Mouse (Mus musculus): ENCODE data around the gene Cln5. TPM values are rescaled to one million over a fixed set of nuclear protein-coding genes. Genes with fewer than 3 reads are reported as not detected.

Gene Cln5
- 15.7 TPM for polyA plus RNA-seq (2012; fragmentation: generic; extraction: Trizol)
- long read RNA-seq, experiment 1, transcript Cln5-201 (4 exons, 2,445 nt): major isoform, 45 of 51 reads
- long read RNA-seq, experiment 1, partial matches to known transcripts: 3 of 51 reads
- long read RNA-seq, experiment 1, other reads (novel, unspliced or antisense): 3 of 51 reads
- long read RNA-seq, experiment 2, transcript Cln5-201 (4 exons, 2,445 nt): major isoform, 193 of 204 reads
- long read RNA-seq, experiment 2, partial matches to known transcripts: 0 of 204 reads
- long read RNA-seq, experiment 2, other reads (novel, unspliced or antisense): 11 of 204 reads

DNA sequence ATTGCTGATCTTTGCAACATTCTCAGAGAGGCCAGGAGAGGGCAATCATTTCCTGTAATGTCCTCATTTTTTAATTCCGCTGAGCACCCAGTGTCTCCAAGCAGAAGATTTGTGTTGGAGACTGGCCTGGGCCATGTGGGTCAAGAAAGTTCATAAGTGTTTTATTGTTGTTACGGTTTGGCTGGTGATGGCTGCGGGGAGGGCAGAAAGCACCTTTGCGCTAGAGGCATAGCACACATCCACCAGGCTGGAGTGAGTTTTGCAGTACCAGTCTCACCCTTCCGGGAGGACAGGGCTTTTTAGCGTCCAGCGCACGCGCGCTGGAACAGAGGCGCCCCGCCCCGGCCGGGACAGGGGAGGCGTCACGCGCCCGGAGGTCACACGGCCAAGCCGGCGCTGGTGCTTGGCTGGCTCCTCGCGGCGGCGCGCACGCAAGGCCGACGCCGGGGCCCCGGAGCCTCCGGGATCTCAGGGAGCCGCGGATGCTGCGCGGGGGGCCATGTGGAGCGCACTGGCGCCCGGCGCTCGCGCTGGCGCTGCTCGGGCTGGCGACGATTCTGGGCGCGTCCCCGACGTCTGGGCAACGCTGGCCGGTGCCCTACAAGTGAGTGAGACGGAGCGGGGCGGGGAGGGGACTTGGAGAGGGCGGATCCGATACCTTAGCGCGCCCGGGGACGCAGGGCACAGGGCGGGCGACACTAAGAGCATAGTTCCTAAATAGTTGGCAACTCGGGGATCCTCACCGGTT lies at the start of gene Cln5:
Gene Cln5, plus strand, starts transcription at position 353 of the 748 bp plus-strand sequence.
- TF ChIP-seq CEBPB (IDR thresholded peaks at IDR 0.05; ENCODE audit: low read depth) (no peak), USF1 (IDR thresholded peaks at IDR 0.05; ENCODE audit: low read depth) (peak; percentile 61)
- Histone ChIP-seq H3K4me3 (ENCODE audit: insufficient read depth, poor library complexity, severe bottlenecking) (peak within 1 kb of the TSS; percentile 48), H3K27me3 (ENCODE audit: control insufficient read depth, insufficient read depth, insufficient read length) (no peaks in the 10 kb centered on the region), H3K79me3 (ENCODE audit: low read depth) (no peaks in the 10 kb centered on the region), H3K79me2 (ENCODE audit: control insufficient read depth, insufficient read depth) (peaks cover 5% of the 10 kb centered on the region), H3ac (ENCODE audit: control insufficient read depth, insufficient read length, low read depth) (peak within 1 kb of the TSS; percentile 59), H3K36me3 (ENCODE audit: control insufficient read depth, insufficient read depth) (peaks cover 19% of the 10 kb centered on the region)

DNA sequence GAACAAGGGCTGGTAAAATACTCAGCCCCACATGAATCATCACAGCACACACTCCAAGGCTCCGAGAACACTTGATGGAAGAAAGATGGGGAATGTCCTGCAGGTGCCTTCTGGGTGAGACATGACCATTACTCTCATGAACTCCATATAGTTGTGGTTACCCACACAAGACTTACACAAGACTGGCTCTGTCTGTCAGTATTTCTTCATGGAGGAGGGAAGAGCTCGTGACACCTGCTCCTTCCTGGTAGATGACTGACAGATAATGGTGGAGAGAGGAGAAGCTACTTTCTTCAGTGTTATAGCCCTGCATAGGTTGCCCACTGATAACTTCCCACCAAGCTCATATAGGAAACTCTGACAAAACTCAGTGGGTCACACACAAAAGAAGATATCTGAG lies 40.8 kb upstream of the Cln5 start:
- Histone ChIP-seq H3K27me3 (ENCODE audit: control insufficient read depth, insufficient read depth, insufficient read length) (no peaks in the 10 kb centered on the region), H3K36me3 (ENCODE audit: control insufficient read depth, insufficient read depth) (no peaks in the 10 kb centered on the region), H3K79me2 (ENCODE audit: control insufficient read depth, insufficient read depth) (no peaks in the 10 kb centered on the region), H3K79me3 (ENCODE audit: low read depth) (no peaks in the 10 kb centered on the region), H3ac (ENCODE audit: control insufficient read depth, insufficient read length, low read depth) (no peak overlapping the region), H3K4me3 (ENCODE audit: insufficient read depth, poor library complexity, severe bottlenecking) (no peak overlapping the region)
- no peak for TF ChIP-seq MAX (IDR thresholded peaks at IDR 0.05)
- no peak for TF ChIP-seq USF1 (IDR thresholded peaks at IDR 0.05; ENCODE audit: low read depth)
- no peak for TF ChIP-seq CEBPB (IDR thresholded peaks at IDR 0.05; ENCODE audit: low read depth)
- TF ChIP-seq FOSL1 (IDR thresholded peaks at IDR 0.05; ENCODE audit: insufficient read depth, low read length, poor library complexity, severe bottlenecking): no peak
- no peak for TF ChIP-seq MYOD1 (IDR thresholded peaks at IDR 0.05; ENCODE audit: control insufficient read depth, insufficient read length, low read depth)
- TF ChIP-seq CTCF (IDR thresholded peaks at IDR 0.05; ENCODE audit: control insufficient read depth, insufficient read depth, insufficient read length): no peak
- no peak for TF ChIP-seq MYOG (IDR thresholded peaks at IDR 0.05; ENCODE audit: control insufficient read depth, extremely low read depth, insufficient read length)

DNA sequence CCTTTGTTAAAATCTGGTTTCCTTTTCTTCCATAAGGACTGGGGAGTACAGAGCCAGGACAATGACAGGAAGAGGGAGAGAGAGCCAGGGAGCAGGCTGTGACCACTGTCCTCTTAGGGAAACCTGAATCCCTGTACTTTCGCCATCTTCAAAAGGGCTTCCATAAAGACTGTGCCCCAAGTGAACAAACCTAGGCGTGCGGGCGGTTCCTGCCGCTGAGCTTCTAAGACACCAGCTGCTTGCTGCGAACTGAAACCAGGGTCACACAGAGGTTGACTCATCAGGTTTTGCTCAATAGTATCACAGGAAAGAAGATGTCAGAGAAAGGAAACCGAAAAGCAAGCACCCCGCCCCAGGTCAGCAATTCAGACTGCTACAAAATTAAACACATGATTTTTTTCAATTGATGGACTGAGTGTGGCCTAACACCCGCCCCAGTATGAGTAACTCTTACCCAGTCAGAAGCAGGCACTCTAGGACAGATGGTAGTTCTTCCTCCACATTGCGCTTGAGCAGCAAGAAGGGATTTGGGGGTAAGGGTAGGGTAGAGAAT lies 36.7 kb upstream of the Cln5 start:
- TF ChIP-seq USF1 (IDR thresholded peaks at IDR 0.05; ENCODE audit: low read depth): no peak
- TF ChIP-seq MYOG (IDR thresholded peaks at IDR 0.05; ENCODE audit: control insufficient read depth, extremely low read depth, insufficient read length): no peak
- no peak for TF ChIP-seq FOSL1 (IDR thresholded peaks at IDR 0.05; ENCODE audit: insufficient read depth, low read length, poor library complexity, severe bottlenecking)
- no peak for TF ChIP-seq MAX (IDR thresholded peaks at IDR 0.05)
- no peak for TF ChIP-seq MYOD1 (IDR thresholded peaks at IDR 0.05; ENCODE audit: control insufficient read depth, insufficient read length, low read depth)
- no peak overlapping the region for H3ac ChIP-seq (ENCODE audit: control insufficient read depth, insufficient read length, low read depth)
- H3K4me3 ChIP-seq (ENCODE audit: insufficient read depth, poor library complexity, severe bottlenecking): no peak overlapping the region
- no peaks in the 10 kb centered on the region for H3K79me2 ChIP-seq (ENCODE audit: control insufficient read depth, insufficient read depth)
- no peaks in the 10 kb centered on the region for H3K27me3 ChIP-seq (ENCODE audit: control insufficient read depth, insufficient read depth, insufficient read length)
- no peaks in the 10 kb centered on the region for H3K36me3 ChIP-seq (ENCODE audit: control insufficient read depth, insufficient read depth)
- no peaks in the 10 kb centered on the region for H3K79me3 ChIP-seq (ENCODE audit: low read depth)

DNA sequence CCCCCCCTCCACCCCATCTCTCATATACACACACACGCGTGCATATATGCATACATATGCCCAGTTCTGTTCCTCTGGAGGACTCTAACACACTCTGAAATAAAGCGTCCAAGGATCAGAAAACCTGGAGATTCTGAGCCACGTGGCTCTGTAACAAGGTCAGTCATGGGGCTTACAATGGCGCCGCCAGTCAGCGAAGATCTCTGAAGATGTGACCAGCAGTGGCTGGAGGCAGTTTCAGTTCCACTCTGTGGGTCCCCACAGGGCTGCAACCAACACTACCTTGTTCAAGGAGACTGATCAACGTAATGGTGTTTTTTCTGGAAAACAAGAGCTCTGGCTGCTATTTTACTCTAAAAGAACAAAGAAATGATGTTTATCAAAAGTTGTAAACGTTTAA lies 35.9 kb upstream of the Cln5 start:
- H3ac ChIP-seq (ENCODE audit: control insufficient read depth, insufficient read length, low read depth): no peak overlapping the region
- no peak overlapping the region for H3K4me3 ChIP-seq (ENCODE audit: insufficient read depth, poor library complexity, severe bottlenecking)
- H3K27me3 ChIP-seq (ENCODE audit: control insufficient read depth, insufficient read depth, insufficient read length): no peaks in the 10 kb centered on the region
- H3K36me3 ChIP-seq (ENCODE audit: control insufficient read depth, insufficient read depth): no peaks in the 10 kb centered on the region
- TF ChIP-seq FOSL1 (IDR thresholded peaks at IDR 0.05; ENCODE audit: insufficient read depth, low read length, poor library complexity, severe bottlenecking) (no peak), USF1 (IDR thresholded peaks at IDR 0.05; ENCODE audit: low read depth) (no peak), CEBPB (IDR thresholded peaks at IDR 0.05; ENCODE audit: low read depth) (no peak), MAX (IDR thresholded peaks at IDR 0.05) (no peak), CTCF (IDR thresholded peaks at IDR 0.05; ENCODE audit: control insufficient read depth, insufficient read depth, insufficient read length) (no peak), MYOG (IDR thresholded peaks at IDR 0.05; ENCODE audit: control insufficient read depth, extremely low read depth, insufficient read length) (no peak)
- H3K79me3 ChIP-seq (ENCODE audit: low read depth): no peaks in the 10 kb centered on the region
- no peaks in the 10 kb centered on the region for H3K79me2 ChIP-seq (ENCODE audit: control insufficient read depth, insufficient read depth)

DNA sequence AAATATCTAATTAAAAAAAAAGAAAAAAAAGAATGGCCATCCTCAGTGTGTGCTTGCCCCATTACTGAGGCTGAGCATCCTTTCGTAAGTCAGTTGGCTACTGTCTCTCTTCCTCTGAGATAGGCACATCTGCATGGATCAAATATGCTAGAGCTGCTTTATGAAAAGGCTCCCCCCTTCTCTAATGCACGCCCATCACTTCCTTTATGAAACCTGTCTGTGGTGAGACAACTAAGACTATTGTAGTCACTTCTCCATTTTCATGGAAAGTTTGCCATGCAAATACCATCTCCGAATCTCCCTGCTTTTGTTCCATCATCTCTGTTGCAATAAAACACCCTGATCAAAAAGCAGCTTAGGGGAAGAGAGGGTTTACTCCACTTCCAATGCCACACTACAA lies 33.0 kb upstream of the Cln5 start:
- TF ChIP-seq CTCF (IDR thresholded peaks at IDR 0.05; ENCODE audit: control insufficient read depth, insufficient read depth, insufficient read length) (no peak), FOSL1 (IDR thresholded peaks at IDR 0.05; ENCODE audit: insufficient read depth, low read length, poor library complexity, severe bottlenecking) (no peak), MYOG (IDR thresholded peaks at IDR 0.05; ENCODE audit: control insufficient read depth, extremely low read depth, insufficient read length) (no peak), MAX (IDR thresholded peaks at IDR 0.05) (no peak), CEBPB (IDR thresholded peaks at IDR 0.05; ENCODE audit: low read depth) (no peak), USF1 (IDR thresholded peaks at IDR 0.05; ENCODE audit: low read depth) (no peak), MYOD1 (IDR thresholded peaks at IDR 0.05; ENCODE audit: control insufficient read depth, insufficient read length, low read depth) (no peak)
- H3ac ChIP-seq (ENCODE audit: control insufficient read depth, insufficient read length, low read depth): no peak overlapping the region

More for the DNA sequence above, 33.0 kb upstream of the Cln5 start:
- no peaks in the 10 kb centered on the region for H3K27me3 ChIP-seq (ENCODE audit: control insufficient read depth, insufficient read depth, insufficient read length)
- no peaks in the 10 kb centered on the region for H3K79me2 ChIP-seq (ENCODE audit: control insufficient read depth, insufficient read depth)
- no peak overlapping the region for H3K4me3 ChIP-seq (ENCODE audit: insufficient read depth, poor library complexity, severe bottlenecking)
- H3K79me3 ChIP-seq (ENCODE audit: low read depth): no peaks in the 10 kb centered on the region
- no peaks in the 10 kb centered on the region for H3K36me3 ChIP-seq (ENCODE audit: control insufficient read depth, insufficient read depth)

All from C2C12 (cell line).